ENCODE assay signal across 11 mouse cellular contexts in the genomic region with DNA sequence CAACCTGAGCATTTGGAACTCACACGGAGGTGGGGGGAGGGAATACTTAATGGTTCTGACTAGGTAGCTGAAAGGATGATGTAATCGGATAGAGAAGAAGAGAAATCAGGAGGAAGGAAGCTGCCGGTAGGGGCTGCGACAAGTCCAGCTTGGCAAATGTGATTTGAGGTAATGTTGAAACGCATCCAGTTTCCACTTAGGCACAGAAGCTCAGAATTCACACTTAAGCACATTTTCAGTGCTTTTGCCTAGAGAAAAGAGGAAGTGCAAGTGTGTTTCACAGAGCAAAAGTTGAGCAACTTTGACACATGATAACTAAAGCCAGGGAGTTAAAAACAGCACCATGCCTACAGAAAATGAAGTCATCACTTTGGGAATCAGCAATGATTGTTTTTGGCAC. TPM values are rescaled to one million over a fixed set of nuclear protein-coding genes. Genes with fewer than 3 reads are reported as not detected.
A peak's percentile ranks its signal among the peaks of the same experiment; 100 is the strongest.
DNase-seq lines count a peak whose midpoint lies in the region; ATAC-seq and TF ChIP-seq lines count a peak whose summit lies in the region.
"Had no signal": no experiment of that assay in that cellular context is flagged by ENCODE, and none has a peak within 500 bp of the region (broad histone marks: within the 10 kb centered on the region; RNA-seq: fewer than 3 reads in every experiment).

No protein-coding gene starts in this region.

- TF ChIP-seq POLR2A in lung, adult 2 months (IDR thresholded peaks at IDR 0.05; ENCODE audit: borderline replicate concordance, extremely low read depth, low read depth, low read length), result no peak

- DNase-seq in frontal cortex, adult 2 months (ENCODE audit: extremely low spot score in 1 of 2, low spot score in 1 of 2), result peak; percentile 43 to 66
- DNase-seq in frontal cortex, postnatal 25 days (ENCODE audit: low spot score in 2 of 2), result no peak
- DNase-seq in lung, adult 18-20 months, result peak; percentile 34 to 44
- DNase-seq in lung, adult 2 months, result no peak
- DNase-seq in fibroblast of lung, adult 2 months (ENCODE audit: low read depth), result peak; percentile 28
- DNase-seq in gastrocnemius, adult 18-20 months (ENCODE audit: low spot score), result no peak
- DNase-seq: cerebellum, adult 8-10 months; gastrocnemius, postnatal 25 days had no signal

- TF ChIP-seq CTCF in lung, adult 2 months (IDR thresholded peaks at IDR 0.05; ENCODE audit: insufficient read depth, low read length), result no peak

- ATAC-seq in monocyte, adult 5-6 weeks (replicated peaks; ENCODE audit: insufficient number of reproducible peaks, low FRiP score, low TSS enrichment, poor library complexity, severe bottlenecking), result peak; percentile 80
- no peak for ATAC-seq in megakaryocyte-erythroid progenitor cell, adult 5-6 weeks (replicated peaks; ENCODE audit: low FRiP score, low TSS enrichment, poor library complexity, severe bottlenecking)

- H3K4me1 ChIP-seq in lung, adult 2 months (ENCODE audit: control insufficient read depth, insufficient read depth, low read length), result peaks cover 8% of the 10 kb centered on the region

- 27% methylated on average over 5 of the region's 5 CpGs for WGBS in lung, adult 2 months

- H3K4me3 ChIP-seq in lung, adult 2 months (replicated peaks; ENCODE audit: extremely low read depth, low read depth, low read length), result no peak overlapping the region

RNA-seq across cellular contexts. Expression of gene Mknk1, which starts 8.4 kb away (rescaled TPM):
- 60.8 and 70.3 TPM in 2 replicates for polyA plus RNA-seq in frontal cortex, adult 2 months (2012; rRNA removed)
- polyA plus RNA-seq in lung, adult 2 months (2012; rRNA removed), result 65.9 and 73.9 TPM in 2 replicates
- total RNA-seq in monocyte, adult 5-6 weeks (2017), result 80.9 to 129 TPM (median 98.0 TPM) in 3 replicates
- total RNA-seq in megakaryocyte-erythroid progenitor cell, adult 5-6 weeks (2014; fragmentation: Nextera tagmentation), result 31.4 and 41.8 TPM in 2 replicates
- 57.6 and 58.8 TPM in 2 replicates for total RNA-seq in megakaryocyte-erythroid progenitor cell, adult 5-6 weeks (2017)
- 10 to 100 TPM; 21.8 to 26.1 TPM for total RNA-seq in gastrocnemius, adult 18-20 months (2021)

RNA-seq across cellular contexts. Expression of gene Mob3c, which starts 19.5 kb away (rescaled TPM):
- polyA plus RNA-seq in frontal cortex, adult 2 months (2012; rRNA removed), result 10.9 and 11.5 TPM in 2 replicates
- 27.9 and 45.4 TPM in 2 replicates for polyA plus RNA-seq in lung, adult 2 months (2012; rRNA removed)
- total RNA-seq in monocyte, adult 5-6 weeks (2017), result 17.7 to 25.1 TPM (median 19.5 TPM) in 3 replicates
- 7.0 and 9.8 TPM in 2 replicates for total RNA-seq in megakaryocyte-erythroid progenitor cell, adult 5-6 weeks (2014; fragmentation: Nextera tagmentation)
- total RNA-seq in megakaryocyte-erythroid progenitor cell, adult 5-6 weeks (2017), result 14.2 and 19.3 TPM in 2 replicates
- total RNA-seq in gastrocnemius, adult 18-20 months (2021), result 1 to 10 TPM; 2.1 to 2.2 TPM

RNA-seq across cellular contexts. Expression of gene Kncn, which starts 36.8 kb away (rescaled TPM):
- 0.16 and 0.32 TPM in 2 replicates for polyA plus RNA-seq in frontal cortex, adult 2 months (2012; rRNA removed)
- polyA plus RNA-seq in lung, adult 2 months (2012; rRNA removed), result not detected in 2 replicates
- not detected in 3 replicates for total RNA-seq in monocyte, adult 5-6 weeks (2017)
- not detected in 2 replicates for total RNA-seq in megakaryocyte-erythroid progenitor cell, adult 5-6 weeks (2014; fragmentation: Nextera tagmentation)
- total RNA-seq in megakaryocyte-erythroid progenitor cell, adult 5-6 weeks (2017), result not detected in 2 replicates
- not detected for total RNA-seq in gastrocnemius, adult 18-20 months (2021)
- total RNA-seq: ES-E14; gastrocnemius, postnatal 25 days had no signal

RNA-seq across cellular contexts. Expression of gene 6430628N08Rik, which starts 43.1 kb away (rescaled TPM):
- polyA plus RNA-seq in frontal cortex, adult 2 months (2012; rRNA removed), result 0.08 and 0.16 TPM in 2 replicates
- polyA plus RNA-seq in lung, adult 2 months (2012; rRNA removed), result not detected in 2 replicates
- not detected in 3 replicates for total RNA-seq in monocyte, adult 5-6 weeks (2017)
- total RNA-seq in megakaryocyte-erythroid progenitor cell, adult 5-6 weeks (2014; fragmentation: Nextera tagmentation), result not detected in 2 replicates
- total RNA-seq in megakaryocyte-erythroid progenitor cell, adult 5-6 weeks (2017), result not detected in 2 replicates
- total RNA-seq in gastrocnemius, adult 18-20 months (2021), result not detected
- total RNA-seq: ES-E14; gastrocnemius, postnatal 25 days had no signal

Comparison
In these comparisons a context has a peak if more than half of its experiments do, and no peak if none do; other contexts are left out.
1. DNase-seq: peak in frontal cortex, adult 2 months (2 of 2), lung, adult 18-20 months (2 of 2) and fibroblast of lung, adult 2 months (single experiment); none in frontal cortex, postnatal 25 days (0 of 2), lung, adult 2 months (single experiment) and gastrocnemius, adult 18-20 months (single experiment).